Comparison of ENCODE assay signal across 8 mouse cellular contexts in the genomic region with DNA sequence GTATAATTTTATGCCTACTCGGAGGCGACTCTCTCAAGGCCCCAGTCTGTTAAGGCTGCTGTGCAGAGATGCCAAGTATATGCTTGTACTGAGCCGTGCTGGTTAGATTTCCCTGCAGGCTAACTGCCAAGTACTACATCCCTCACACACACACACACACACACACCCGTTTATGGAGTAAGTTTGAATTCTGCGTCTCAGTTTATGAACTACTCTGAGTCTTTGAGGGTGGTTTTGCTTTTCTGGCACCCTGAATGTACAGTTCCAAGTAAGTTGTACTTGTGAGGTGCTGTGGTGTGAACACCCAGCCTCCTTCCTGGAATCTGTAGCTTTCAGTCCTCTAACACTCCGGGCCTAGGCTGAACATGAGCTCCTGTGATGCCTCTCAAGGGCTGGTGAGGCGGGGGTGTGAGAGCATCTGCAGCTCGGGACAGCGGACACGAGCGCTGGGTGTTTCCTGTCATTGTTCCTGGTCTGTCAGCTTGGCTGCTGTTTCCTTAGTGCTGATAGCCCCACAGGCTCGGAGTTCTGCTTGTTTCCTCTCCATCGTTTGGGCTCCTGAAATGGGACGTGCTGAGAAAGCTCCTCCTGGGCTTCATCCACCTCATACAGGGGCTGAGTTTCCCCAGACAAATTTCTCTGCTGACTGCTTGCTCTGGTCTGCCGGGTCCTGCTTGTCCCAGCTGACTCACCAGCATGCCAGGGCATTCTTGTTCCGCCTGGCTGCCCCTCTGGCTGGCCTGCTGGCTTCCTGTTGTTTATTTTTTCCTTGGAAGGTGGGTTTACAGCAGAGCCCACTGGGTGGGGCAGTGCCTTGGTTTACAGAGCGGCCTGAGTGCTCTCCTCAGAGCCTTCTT. TPM values are rescaled to one million over a fixed set of nuclear protein-coding genes. Genes with fewer than 3 reads are reported as not detected.
A peak's percentile ranks its signal among the peaks of the same experiment; 100 is the strongest.
DNase-seq lines count a peak whose midpoint lies in the region; ATAC-seq and TF ChIP-seq lines count a peak whose summit lies in the region.

No protein-coding gene starts in this region.

- H3K4me3 ChIP-seq in forebrain, embryonic 14.5 days (ENCODE audit: low read depth, low read length) = no peak overlapping the region
- H3K4me3 ChIP-seq in forebrain, embryonic 13.5 days = no peak overlapping the region
- H3K4me3 ChIP-seq in embryonic fibroblast, embryonic 13.5 days (ENCODE audit: insufficient read depth, low read length) = no peak overlapping the region
- H3K4me3 ChIP-seq in liver, postnatal 0 days (ENCODE audit: low read depth, low read length) = no peak overlapping the region
- H3K4me3 ChIP-seq in cerebellum, adult 2 months (replicated peaks; ENCODE audit: insufficient read depth, low read depth, low read length) = no peak overlapping the region

- H3K27me3 ChIP-seq in forebrain, embryonic 14.5 days (replicated peaks; ENCODE audit: control insufficient read depth, insufficient read depth, low read length) = no peaks in the 10 kb centered on the region
- H3K27me3 ChIP-seq in forebrain, embryonic 13.5 days = no peaks in the 10 kb centered on the region
- H3K27me3 ChIP-seq in liver, postnatal 0 days (ENCODE audit: insufficient read depth, low read length) = no peaks in the 10 kb centered on the region
- H3K27me3 ChIP-seq in cerebellum, adult 2 months (ENCODE audit: control insufficient read depth, insufficient read depth, low read length) = no peaks in the 10 kb centered on the region

- H3K4me2 ChIP-seq in forebrain, embryonic 14.5 days (ENCODE audit: low read length) = no peak overlapping the region
- H3K4me2 ChIP-seq in forebrain, embryonic 13.5 days = no peak overlapping the region
- H3K4me2 ChIP-seq in liver, postnatal 0 days (ENCODE audit: low read depth, low read length) = no peak overlapping the region

- 72% methylated on average over 17 of the region's 17 CpGs for WGBS in forebrain, embryonic 14.5 days
- WGBS in forebrain, embryonic 13.5 days = 72% methylated on average over 17 of the region's 17 CpGs
- 55% methylated on average over 17 of the region's 17 CpGs for WGBS in liver, postnatal 0 days (ENCODE audit: insufficient replicate concordance)
- WGBS in cerebellum, adult 2 months = 13% methylated on average over 17 of the region's 17 CpGs

- no peak for TF ChIP-seq CTCF in embryonic fibroblast, embryonic 13.5 days (IDR thresholded peaks at IDR 0.05; ENCODE audit: borderline replicate concordance, insufficient read depth, low read length)
- TF ChIP-seq CTCF in liver, postnatal 0 days (IDR thresholded peaks at IDR 0.05; ENCODE audit: low read depth) = no peak
- no peak for TF ChIP-seq CTCF in cerebellum, adult 2 months (IDR thresholded peaks at IDR 0.05; ENCODE audit: borderline replicate concordance, insufficient read depth, low read depth, low read length)

- H3K36me3 ChIP-seq in forebrain, embryonic 14.5 days (ENCODE audit: control insufficient read depth, insufficient read depth, low read length) = peaks cover 68% of the 10 kb centered on the region
- peaks cover 63% of the 10 kb centered on the region for H3K36me3 ChIP-seq in forebrain, embryonic 13.5 days (ENCODE audit: poor library complexity, severe bottlenecking)
- H3K36me3 ChIP-seq in liver, postnatal 0 days (replicated peaks; ENCODE audit: insufficient read depth, low read length) = peaks cover 44% of the 10 kb centered on the region

- ATAC-seq in forebrain, embryonic 14.5 days = no peak
- no peak for ATAC-seq in forebrain, embryonic 13.5 days
- peak; percentile 34 for ATAC-seq in liver, postnatal 0 days
- no peak for ATAC-seq in megakaryocyte-erythroid progenitor cell, adult 5-6 weeks (replicated peaks; ENCODE audit: low FRiP score, low TSS enrichment, poor library complexity, severe bottlenecking)

- H3K27ac ChIP-seq in forebrain, embryonic 14.5 days (ENCODE audit: low read depth, low read length) = 0 out of 2 replicates have a peak overlapping the region, but pooled peaks have one; percentile 15
- H3K27ac ChIP-seq in forebrain, embryonic 13.5 days = no peak overlapping the region
- peak overlapping the region; percentile 87 for H3K27ac ChIP-seq in embryonic fibroblast, embryonic 13.5 days (ENCODE audit: insufficient read depth, low read length)
- H3K27ac ChIP-seq in liver, postnatal 0 days (ENCODE audit: low read depth) = peak overlapping the region; percentile 72
- no peak overlapping the region for H3K27ac ChIP-seq in cerebellum, adult 2 months (ENCODE audit: insufficient read depth, low read length)

- no peak for DNase-seq in forebrain, embryonic 14.5 days (ENCODE audit: low spot score)
- peak; percentile 44 for DNase-seq in 3T3-L1 (ENCODE audit: low read depth, low spot score)
- peak; percentile 75 for DNase-seq in kidney, adult 18-20 months
- no peak for DNase-seq in liver, postnatal 0 days
- DNase-seq in cerebellum, adult 2 months = no peak

- no peak for TF ChIP-seq EP300 in liver, postnatal 0 days (IDR thresholded peaks at IDR 0.05; ENCODE audit: low read depth)

- no peak overlapping the region for H3K9ac ChIP-seq in forebrain, embryonic 14.5 days (ENCODE audit: low read length)
- no peak overlapping the region for H3K9ac ChIP-seq in forebrain, embryonic 13.5 days
- no peak overlapping the region for H3K9ac ChIP-seq in liver, postnatal 0 days (replicated peaks)

- H3K4me1 ChIP-seq in forebrain, embryonic 14.5 days (ENCODE audit: control insufficient read depth, insufficient read depth, low read length) = no peaks in the 10 kb centered on the region
- peaks cover 7% of the 10 kb centered on the region; the same call in 1 of the 2 replicates for H3K4me1 ChIP-seq in forebrain, embryonic 13.5 days
- H3K4me1 ChIP-seq in embryonic fibroblast, embryonic 13.5 days (ENCODE audit: control insufficient read depth, insufficient read depth, low read length) = peaks cover 11% of the 10 kb centered on the region
- H3K4me1 ChIP-seq in liver, postnatal 0 days (ENCODE audit: insufficient read depth) = peaks cover 2% of the 10 kb centered on the region; the same call in 1 of the 2 replicates
- peaks cover 5% of the 10 kb centered on the region; the same call in 1 of the 2 replicates for H3K4me1 ChIP-seq in cerebellum, adult 2 months (ENCODE audit: control insufficient read depth, insufficient read depth, low read length)

- no peaks in the 10 kb centered on the region for H3K9me3 ChIP-seq in forebrain, embryonic 14.5 days (replicated peaks; ENCODE audit: control insufficient read depth, low read length)
- no peaks in the 10 kb centered on the region for H3K9me3 ChIP-seq in forebrain, embryonic 13.5 days (replicated peaks)
- no peaks in the 10 kb centered on the region for H3K9me3 ChIP-seq in liver, postnatal 0 days (ENCODE audit: low read length)

- TF ChIP-seq POLR2A in embryonic fibroblast, embryonic 13.5 days (IDR thresholded peaks at IDR 0.05; ENCODE audit: low read depth, low read length) = no peak
- no peak for TF ChIP-seq POLR2A in cerebellum, adult 2 months (IDR thresholded peaks at IDR 0.05; ENCODE audit: borderline replicate concordance, insufficient read depth, low read length)

RNA-seq across cellular contexts. Expression of a gene that starts 7.9 kb away (rescaled TPM):
- polyA plus RNA-seq in forebrain, embryonic 14.5 days (2014; fragmentation: Nextera tagmentation; extraction: Ambion mirVana) = 29.2 and 41.2 TPM in 2 replicates
- 41.7 and 46.1 TPM in 2 replicates for polyA plus RNA-seq in forebrain, embryonic 13.5 days (2015; fragmentation: Nextera tagmentation; extraction: Ambion mirVana)
- polyA plus RNA-seq in embryonic fibroblast, embryonic 13.5 days (2011; ENCODE audit: insufficient read length, low read depth, missing spikeins) = 39.5 and 40.7 TPM in 2 replicates
- polyA plus RNA-seq in liver, postnatal 0 days (2015; fragmentation: Nextera tagmentation; extraction: Ambion mirVana) = 7.7 and 10.3 TPM in 2 replicates
- total RNA-seq in megakaryocyte-erythroid progenitor cell, adult 5-6 weeks (2014; fragmentation: Nextera tagmentation) = 66.1 and 67.0 TPM in 2 replicates
- 31.2 and 54.2 TPM in 2 replicates for total RNA-seq in megakaryocyte-erythroid progenitor cell, adult 5-6 weeks (2017)
- polyA plus RNA-seq in cerebellum, adult 2 months (2012; rRNA removed) = 39.3 and 40.9 TPM in 2 replicates

RNA-seq across cellular contexts. Expression of a gene that starts 13.6 kb away (rescaled TPM):
- 1,112 and 1,434 TPM in 2 replicates for polyA plus RNA-seq in forebrain, embryonic 14.5 days (2014; fragmentation: Nextera tagmentation; extraction: Ambion mirVana)
- 1,081 and 1,088 TPM in 2 replicates for polyA plus RNA-seq in forebrain, embryonic 13.5 days (2015; fragmentation: Nextera tagmentation; extraction: Ambion mirVana)
- 3,023 and 3,024 TPM in 2 replicates for polyA plus RNA-seq in embryonic fibroblast, embryonic 13.5 days (2011; ENCODE audit: insufficient read length, low read depth, missing spikeins)
- 793 and 822 TPM in 2 replicates for polyA plus RNA-seq in liver, postnatal 0 days (2015; fragmentation: Nextera tagmentation; extraction: Ambion mirVana)
- 2,668 and 3,132 TPM in 2 replicates for total RNA-seq in megakaryocyte-erythroid progenitor cell, adult 5-6 weeks (2014; fragmentation: Nextera tagmentation)
- total RNA-seq in megakaryocyte-erythroid progenitor cell, adult 5-6 weeks (2017) = 1,591 and 2,082 TPM in 2 replicates
- polyA plus RNA-seq in cerebellum, adult 2 months (2012; rRNA removed) = 478 and 485 TPM in 2 replicates

RNA-seq across cellular contexts. Expression of a gene that starts 58.8 kb away (rescaled TPM):
- 17.7 and 18.7 TPM in 2 replicates for polyA plus RNA-seq in forebrain, embryonic 14.5 days (2014; fragmentation: Nextera tagmentation; extraction: Ambion mirVana)
- polyA plus RNA-seq in forebrain, embryonic 13.5 days (2015; fragmentation: Nextera tagmentation; extraction: Ambion mirVana) = 10.6 and 12.1 TPM in 2 replicates
- 55.5 and 57.9 TPM in 2 replicates for polyA plus RNA-seq in embryonic fibroblast, embryonic 13.5 days (2011; ENCODE audit: insufficient read length, low read depth, missing spikeins)
- 7.6 and 8.6 TPM in 2 replicates for polyA plus RNA-seq in liver, postnatal 0 days (2015; fragmentation: Nextera tagmentation; extraction: Ambion mirVana)
- total RNA-seq in megakaryocyte-erythroid progenitor cell, adult 5-6 weeks (2014; fragmentation: Nextera tagmentation) = 51.4 and 53.5 TPM in 2 replicates
- 34.2 and 36.4 TPM in 2 replicates for total RNA-seq in megakaryocyte-erythroid progenitor cell, adult 5-6 weeks (2017)
- 86.2 and 87.8 TPM in 2 replicates for polyA plus RNA-seq in cerebellum, adult 2 months (2012; rRNA removed)

Comparison
In these comparisons a context has a peak if more than half of its experiments do, and no peak if none do; other contexts are left out.
1. H3K27ac ChIP-seq: peak in forebrain, embryonic 14.5 days (single experiment), embryonic fibroblast, embryonic 13.5 days (single experiment) and liver, postnatal 0 days (single experiment); none in forebrain, embryonic 13.5 days (single experiment) and cerebellum, adult 2 months (single experiment).
2. DNase-seq: peak in 3T3-L1 (single experiment) and kidney, adult 18-20 months (single experiment); none in forebrain, embryonic 14.5 days (single experiment), liver, postnatal 0 days (single experiment) and cerebellum, adult 2 months (0 of 2).